Mouse (Mus musculus) erythroblast, embryonic 14.5 days (primary cell): ENCODE measurements at regions not wholly inside any gene's neighbourhood (a gene's known extent, or its start where the extent isn't known, plus 50 kb on each side); places are given as distances from the start of the nearest gene placed in this dataset.

Source experiments
- GATA1 ChIP-seq: IDR thresholded peaks from 2 replicates; pipeline ENCODE4 v1.6.1; 2012; ENCODE audit warnings: low read length, inconsistent platforms, mixed read lengths
- TAL1 ChIP-seq: IDR thresholded peaks from 3 replicates; pipeline ENCODE4 v1.6.1; 2012; ENCODE audit warnings: low read length, inconsistent platforms, mixed read lengths

- 0 out of 2 replicates have a peak, but pooled peaks have one; percentile 28 for TF ChIP-seq GATA1
- TF ChIP-seq TAL1, result no peak
Measured at GRCm38 (mm10) chr8:101655292-101655691, 1130.2 kb downstream of the Cdh11 start.
